Mouse (Mus musculus): ENCODE data around the gene March1. TPM values are rescaled to one million over a fixed set of nuclear protein-coding genes. Genes with fewer than 3 reads are reported as not detected.

Gene March1
- polyA plus RNA-seq, 1 experiment = 0.09 TPM

- H3K27me3 ChIP-seq (replicated peaks) = no peaks in the 10 kb centered on the region
- H3K4me1 ChIP-seq = no peaks in the 10 kb centered on the region
- no peak overlapping the region for H3K4me3 ChIP-seq (replicated peaks)
- H3K9me3 ChIP-seq = no peaks in the 10 kb centered on the region
- H3K36me3 ChIP-seq (replicated peaks; ENCODE audit: low read length) = no peaks in the 10 kb centered on the region
- TF ChIP-seq GATA1 (IDR thresholded peaks at IDR 0.05; ENCODE audit: borderline replicate concordance, low read length) (no peak), FLI1 (IDR thresholded peaks at IDR 0.05; ENCODE audit: low read length) (no peak)
Observed at GRCm38 (mm10) chr8:66339551-66339950, 721.9 kb downstream of the March1 start.

- TF ChIP-seq GATA1 (IDR thresholded peaks at IDR 0.05; ENCODE audit: borderline replicate concordance, low read length) = no peak
- no peak for TF ChIP-seq FLI1 (IDR thresholded peaks at IDR 0.05; ENCODE audit: low read length)
- Histone ChIP-seq H3K36me3 (replicated peaks; ENCODE audit: low read length) (no peaks in the 10 kb centered on the region), H3K4me1 (no peaks in the 10 kb centered on the region), H3K4me3 (replicated peaks) (no peak overlapping the region), H3K27me3 (replicated peaks) (no peaks in the 10 kb centered on the region), H3K9me3 (no peaks in the 10 kb centered on the region; the same call in 1 of the 2 replicates)
Observed at GRCm38 (mm10) chr8:66342928-66343327, 725.2 kb downstream of the March1 start.

- TF ChIP-seq GATA1 (IDR thresholded peaks at IDR 0.05; ENCODE audit: borderline replicate concordance, low read length) = no peak
- TF ChIP-seq FLI1 (IDR thresholded peaks at IDR 0.05; ENCODE audit: low read length) = no peak
- Histone ChIP-seq H3K27me3 (replicated peaks) (no peaks in the 10 kb centered on the region), H3K4me1 (no peaks in the 10 kb centered on the region), H3K4me3 (replicated peaks) (no peak overlapping the region), H3K9me3 (no peaks in the 10 kb centered on the region), H3K36me3 (replicated peaks; ENCODE audit: low read length) (no peaks in the 10 kb centered on the region)
Observed at GRCm38 (mm10) chr8:66362882-66363801, 745.4 kb downstream of the March1 start.

- TF ChIP-seq FLI1 (IDR thresholded peaks at IDR 0.05; ENCODE audit: low read length) (no peak), GATA1 (IDR thresholded peaks at IDR 0.05; ENCODE audit: borderline replicate concordance, low read length) (no peak)
- Histone ChIP-seq H3K4me3 (replicated peaks) (no peak overlapping the region), H3K9me3 (peaks cover 3% of the 10 kb centered on the region; the same call in 1 of the 2 replicates), H3K4me1 (no peaks in the 10 kb centered on the region), H3K36me3 (replicated peaks; ENCODE audit: low read length) (no peaks in the 10 kb centered on the region), H3K27me3 (replicated peaks) (no peaks in the 10 kb centered on the region)
Observed at GRCm38 (mm10) chr8:66383694-66384373, 766.1 kb downstream of the March1 start.

- H3K36me3 ChIP-seq (replicated peaks; ENCODE audit: low read length) = no peaks in the 10 kb centered on the region
- peak overlapping the region; percentile 67 for H3K4me3 ChIP-seq (replicated peaks)
- H3K4me1 ChIP-seq = no peaks in the 10 kb centered on the region
- H3K9me3 ChIP-seq = peaks cover 3% of the 10 kb centered on the region; the same call in 1 of the 2 replicates
- TF ChIP-seq FLI1 (IDR thresholded peaks at IDR 0.05; ENCODE audit: low read length) = no peak
- TF ChIP-seq GATA1 (IDR thresholded peaks at IDR 0.05; ENCODE audit: borderline replicate concordance, low read length) = no peak
- no peaks in the 10 kb centered on the region for H3K27me3 ChIP-seq (replicated peaks)
Observed at GRCm38 (mm10) chr8:66386008-66386407, 768.3 kb downstream of the March1 start.

- Histone ChIP-seq H3K36me3 (replicated peaks; ENCODE audit: low read length) (no peaks in the 10 kb centered on the region), H3K4me1 (no peaks in the 10 kb centered on the region; the same call in 1 of the 2 replicates), H3K4me3 (replicated peaks) (peak overlapping the region; percentile 59), H3K9me3 (no peaks in the 10 kb centered on the region), H3K27me3 (replicated peaks) (no peaks in the 10 kb centered on the region)
- no peak for TF ChIP-seq FLI1 (IDR thresholded peaks at IDR 0.05; ENCODE audit: low read length)
- TF ChIP-seq GATA1 (IDR thresholded peaks at IDR 0.05; ENCODE audit: borderline replicate concordance, low read length) = no peak
Observed at GRCm38 (mm10) chr8:66388693-66389092, 771.0 kb downstream of the March1 start.

- peaks cover 3% of the 10 kb centered on the region; the same call in 1 of the 2 replicates for H3K9me3 ChIP-seq
- H3K4me3 ChIP-seq (replicated peaks) = no peak overlapping the region
- TF ChIP-seq FLI1 (IDR thresholded peaks at IDR 0.05; ENCODE audit: low read length) (no peak), GATA1 (IDR thresholded peaks at IDR 0.05; ENCODE audit: borderline replicate concordance, low read length) (no peak)
- H3K4me1 ChIP-seq = no peaks in the 10 kb centered on the region; the same call in 1 of the 2 replicates
- no peaks in the 10 kb centered on the region for H3K27me3 ChIP-seq (replicated peaks)
- no peaks in the 10 kb centered on the region for H3K36me3 ChIP-seq (replicated peaks; ENCODE audit: low read length)
Observed at GRCm38 (mm10) chr8:66391554-66391953, 773.9 kb downstream of the March1 start.

- H3K27me3 ChIP-seq (replicated peaks) = no peaks in the 10 kb centered on the region
- no peaks in the 10 kb centered on the region for H3K36me3 ChIP-seq (replicated peaks; ENCODE audit: low read length)
- TF ChIP-seq FLI1 (IDR thresholded peaks at IDR 0.05; ENCODE audit: low read length) (no peak), GATA1 (IDR thresholded peaks at IDR 0.05; ENCODE audit: borderline replicate concordance, low read length) (no peak)
- no peaks in the 10 kb centered on the region; the same call in 1 of the 2 replicates for H3K4me1 ChIP-seq
- H3K4me3 ChIP-seq (replicated peaks) = no peak overlapping the region
- peaks cover 3% of the 10 kb centered on the region; the same call in 1 of the 2 replicates for H3K9me3 ChIP-seq
Observed at GRCm38 (mm10) chr8:66392900-66393299, 775.2 kb downstream of the March1 start.

- no peaks in the 10 kb centered on the region for H3K27me3 ChIP-seq (replicated peaks)
- no peak overlapping the region for H3K4me3 ChIP-seq (replicated peaks)
- no peaks in the 10 kb centered on the region for H3K36me3 ChIP-seq (replicated peaks; ENCODE audit: low read length)
- TF ChIP-seq FLI1 (IDR thresholded peaks at IDR 0.05; ENCODE audit: low read length) = no peak
- TF ChIP-seq GATA1 (IDR thresholded peaks at IDR 0.05; ENCODE audit: borderline replicate concordance, low read length) = no peak
- H3K4me1 ChIP-seq = no peaks in the 10 kb centered on the region; the same call in 1 of the 2 replicates
- peaks cover 3% of the 10 kb centered on the region; the same call in 1 of the 2 replicates for H3K9me3 ChIP-seq
Observed at GRCm38 (mm10) chr8:66394148-66394547, 776.4 kb downstream of the March1 start.

All from megakaryocyte, embryonic 14.5 days (primary cell).